Mouse (Mus musculus): ENCODE data around the gene Agbl4. TPM values are rescaled to one million over a fixed set of nuclear protein-coding genes. Genes with fewer than 3 reads are reported as not detected.

The Agbl4 gene
- total and polyA plus RNA-seq, 3 experiments, result not detected

GRCm38 (mm10) chr4:111603194-111603593 is 1205.7 kb downstream of the Agbl4 start:
- H3K9ac ChIP-seq (ENCODE audit: insufficient read depth, low read depth), result no peak overlapping the region
- H3K79me2 ChIP-seq (replicated peaks; ENCODE audit: control insufficient read depth, extremely low read depth, insufficient read depth, poor library complexity, severe bottlenecking), result no peaks in the 10 kb centered on the region
- H3K4me1 ChIP-seq (ENCODE audit: control insufficient read depth in 1 of 2, insufficient read depth in 2 of 2), result peaks cover 0 to 4% of the 10 kb centered on the region in 2 experiments; a peak in 1 of 4 replicates
- no peak for TF ChIP-seq TCF12 (IDR thresholded peaks at IDR 0.05; ENCODE audit: low read depth, low read length)
- no peaks in the 10 kb centered on the region for H3K9me3 ChIP-seq (replicated peaks; ENCODE audit: low read length)
- in situ Hi-C loops (cut with MboI; ENCODE audit: low pct_ligation_motif_present, low pct_unique_long_range_greater_than_20kb, low sequenced_read_pairs), result no loop called here
- no peaks in the 10 kb centered on the region for H3K27me3 ChIP-seq (replicated peaks)
- H3K4me3 ChIP-seq (replicated peaks in 1 of 3; ENCODE audit: low read depth in 2 of 3, low read length in 2 of 3, poor library complexity in 1 of 3), result no peak overlapping the region
- no peak overlapping the region for H3K27ac ChIP-seq (ENCODE audit: insufficient read depth, low read depth)
- DNase-seq (ENCODE audit: extremely low read depth), result no peak
- no peak overlapping the region for H3K4me2 ChIP-seq (ENCODE audit: insufficient read depth, low read depth, poor library complexity, severe bottlenecking)
- no peaks in the 10 kb centered on the region for H3K36me3 ChIP-seq (replicated peaks in 1 of 2; ENCODE audit: control insufficient read depth in 1 of 2, insufficient read depth in 1 of 2, low read length in 1 of 2)
- dilution Hi-C loops (cut with MboI; ENCODE audit: extremely low pct_ligation_motif_present, extremely low pct_unique_long_range_greater_than_20kb, low sequenced_read_pairs), result no loop called here

GRCm38 (mm10) chr4:111607826-111608500 is 1210.5 kb downstream of the Agbl4 start:
- no peak overlapping the region for H3K4me3 ChIP-seq (replicated peaks in 1 of 3; ENCODE audit: low read depth in 2 of 3, low read length in 2 of 3, poor library complexity in 1 of 3)
- DNase-seq (ENCODE audit: extremely low read depth), result no peak
- no peaks in the 10 kb centered on the region for H3K36me3 ChIP-seq (replicated peaks in 1 of 2; ENCODE audit: control insufficient read depth in 1 of 2, insufficient read depth in 1 of 2, low read length in 1 of 2)
- H3K79me2 ChIP-seq (replicated peaks; ENCODE audit: control insufficient read depth, extremely low read depth, insufficient read depth, poor library complexity, severe bottlenecking), result no peaks in the 10 kb centered on the region
- no peak overlapping the region for H3K27ac ChIP-seq (ENCODE audit: insufficient read depth, low read depth)
- no peaks in the 10 kb centered on the region for H3K27me3 ChIP-seq (replicated peaks)
- H3K4me2 ChIP-seq (ENCODE audit: insufficient read depth, low read depth, poor library complexity, severe bottlenecking), result no peak overlapping the region
- in situ Hi-C loops (cut with MboI; ENCODE audit: low pct_ligation_motif_present, low pct_unique_long_range_greater_than_20kb, low sequenced_read_pairs) (no loop called here), dilution Hi-C loops (cut with MboI; ENCODE audit: extremely low pct_ligation_motif_present, extremely low pct_unique_long_range_greater_than_20kb, low sequenced_read_pairs) (no loop called here)
- peaks cover 0 to 4% of the 10 kb centered on the region in 2 experiments; a peak in 1 of 4 replicates for H3K4me1 ChIP-seq (ENCODE audit: control insufficient read depth in 1 of 2, insufficient read depth in 2 of 2)
- no peak for TF ChIP-seq USF2 (conservative IDR thresholded peaks at IDR 0.05; ENCODE audit: low read depth, low read length)
- no peak for TF ChIP-seq POLR2AphosphoS2 (IDR thresholded peaks at IDR 0.05; ENCODE audit: low read depth, low read length)
- TF ChIP-seq MXI1 (IDR thresholded peaks at IDR 0.05; ENCODE audit: low read depth, low read length), result no peak
- TF ChIP-seq HCFC1 (IDR thresholded peaks at IDR 0.05; ENCODE audit: low read depth, low read length), result no peak
- no peak for TF ChIP-seq UBTF (IDR thresholded peaks at IDR 0.05; ENCODE audit: low read depth, low read length)
- TF ChIP-seq IRF4 (IDR thresholded peaks at IDR 0.05; ENCODE audit: low read depth, low read length), result no peak
- no peak for TF ChIP-seq E2F4 (IDR thresholded peaks at IDR 0.05; ENCODE audit: insufficient replicate concordance, low read depth, low read length)
- no peak for TF ChIP-seq RAD21 (IDR thresholded peaks at IDR 0.05; ENCODE audit: low read depth, low read length)
- TF ChIP-seq RCOR1 (conservative IDR thresholded peaks at IDR 0.05; ENCODE audit: low read depth, low read length), result no peak
- H3K9me3 ChIP-seq (replicated peaks; ENCODE audit: low read length), result no peaks in the 10 kb centered on the region
- no peak overlapping the region for H3K9ac ChIP-seq (ENCODE audit: insufficient read depth, low read depth)

GRCm38 (mm10) chr4:111621865-111622264 is 1224.4 kb downstream of the Agbl4 start:
- Histone ChIP-seq H3K27me3 (replicated peaks) (no peaks in the 10 kb centered on the region), H3K4me1 (ENCODE audit: control insufficient read depth in 1 of 2, insufficient read depth in 2 of 2) (no peaks in the 10 kb centered on the region), H3K4me3 (replicated peaks in 1 of 3; ENCODE audit: low read depth in 2 of 3, low read length in 2 of 3, poor library complexity in 1 of 3) (no peak overlapping the region), H3K79me2 (replicated peaks; ENCODE audit: control insufficient read depth, extremely low read depth, insufficient read depth, poor library complexity, severe bottlenecking) (no peaks in the 10 kb centered on the region), H3K4me2 (ENCODE audit: insufficient read depth, low read depth, poor library complexity, severe bottlenecking) (no peak overlapping the region), H3K9me3 (replicated peaks; ENCODE audit: low read length) (no peaks in the 10 kb centered on the region), H3K9ac (ENCODE audit: insufficient read depth, low read depth) (no peak overlapping the region), H3K36me3 (replicated peaks in 1 of 2; ENCODE audit: control insufficient read depth in 1 of 2, insufficient read depth in 1 of 2, low read length in 1 of 2) (no peaks in the 10 kb centered on the region), H3K27ac (ENCODE audit: insufficient read depth, low read depth) (no peak overlapping the region)
- dilution Hi-C loops (cut with MboI; ENCODE audit: extremely low pct_ligation_motif_present, extremely low pct_unique_long_range_greater_than_20kb, low sequenced_read_pairs) (no loop called here), in situ Hi-C loops (cut with MboI; ENCODE audit: low pct_ligation_motif_present, low pct_unique_long_range_greater_than_20kb, low sequenced_read_pairs) (loop anchor here (10.0 kb wide), 2 partner anchors 117 to 297 kb away; no protein-coding TSS in a partner anchor)
- TF ChIP-seq JUN (IDR thresholded peaks at IDR 0.05; ENCODE audit: insufficient read depth, low read depth, low read length), result no peak
- TF ChIP-seq BHLHE40 (IDR thresholded peaks at IDR 0.05; ENCODE audit: low read depth, low read length), result no peak
- no peak for TF ChIP-seq UBTF (IDR thresholded peaks at IDR 0.05; ENCODE audit: low read depth, low read length)
- no peak for TF ChIP-seq PAX5 (IDR thresholded peaks at IDR 0.05; ENCODE audit: low read length)
- TF ChIP-seq POLR2AphosphoS2 (IDR thresholded peaks at IDR 0.05; ENCODE audit: low read depth, low read length), result no peak
- TF ChIP-seq TBP (conservative IDR thresholded peaks at IDR 0.05; ENCODE audit: low read depth, low read length), result no peak
- TF ChIP-seq NELFE (IDR thresholded peaks at IDR 0.05; ENCODE audit: low read depth, low read length), result no peak
- no peak for TF ChIP-seq IRF4 (IDR thresholded peaks at IDR 0.05; ENCODE audit: low read depth, low read length)
- TF ChIP-seq MAZ (IDR thresholded peaks at IDR 0.05; ENCODE audit: low read depth, low read length), result no peak
- TF ChIP-seq GABPA (IDR thresholded peaks at IDR 0.05; ENCODE audit: insufficient replicate concordance, low read depth, low read length), result no peak
- TF ChIP-seq MAX (IDR thresholded peaks at IDR 0.05; ENCODE audit: low read length), result no peak
- TF ChIP-seq ELF1 (IDR thresholded peaks at IDR 0.05; ENCODE audit: low read depth, low read length), result no peak
- TF ChIP-seq ETS1 (conservative IDR thresholded peaks at IDR 0.05; ENCODE audit: low read depth, low read length), result no peak
- TF ChIP-seq MXI1 (IDR thresholded peaks at IDR 0.05; ENCODE audit: low read depth, low read length), result no peak
- no peak for TF ChIP-seq EP300 (IDR thresholded peaks at IDR 0.05; ENCODE audit: low read length)
- no peak for TF ChIP-seq ZNF384 (IDR thresholded peaks at IDR 0.05; ENCODE audit: low read depth, low read length)
- no peak for TF ChIP-seq SIN3A (IDR thresholded peaks at IDR 0.05; ENCODE audit: low read length)
- DNase-seq (ENCODE audit: extremely low read depth), result no peak
